Mouse (Mus musculus) left cerebral cortex, adult 18-20 months (tissue): ENCODE results near the gene Acoxl. TPM values are rescaled to one million over a fixed set of nuclear protein-coding genes. Genes with fewer than 3 reads are reported as not detected.
A peak's percentile ranks its signal among the peaks of the same experiment; 100 is the strongest.

Source experiments
- DNase-seq, 2 experiments: peaks; one replicate each; pipeline ENCODE4 v3.0.0; 2021 to 2022; ENCODE audit warnings: low spot score in 2 of 2, mixed read lengths in 1 of 2
- total RNA-seq, 2 experiments: library from RNA; stranded (reverse); gene quantifications; 2 replicates each; pipeline ENCODE4 v1.2.3; 2021

The Acoxl gene
- total RNA-seq, 2 experiments from 2014 or later: not detected

DNA sequence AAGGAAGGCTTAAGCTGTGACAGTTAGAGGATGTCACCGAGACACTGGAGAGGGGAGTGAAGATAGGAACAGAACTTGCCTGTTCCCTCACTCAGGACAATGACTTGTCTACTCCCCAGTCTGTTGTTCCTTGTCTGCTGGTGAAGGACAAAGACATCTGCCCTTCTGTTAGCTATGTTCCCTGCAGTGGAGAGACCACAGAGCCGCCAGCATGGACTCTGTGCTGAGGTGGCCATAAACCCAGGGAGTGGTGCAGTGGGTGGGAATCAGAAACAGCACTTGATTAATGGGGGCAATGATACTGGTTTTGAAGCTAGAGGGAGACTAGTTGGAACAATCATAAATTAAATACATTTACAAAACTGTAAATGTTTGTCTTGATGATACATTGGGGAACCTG, 191.3 kb downstream of the Acoxl start:
- no peak for DNase-seq

DNA sequence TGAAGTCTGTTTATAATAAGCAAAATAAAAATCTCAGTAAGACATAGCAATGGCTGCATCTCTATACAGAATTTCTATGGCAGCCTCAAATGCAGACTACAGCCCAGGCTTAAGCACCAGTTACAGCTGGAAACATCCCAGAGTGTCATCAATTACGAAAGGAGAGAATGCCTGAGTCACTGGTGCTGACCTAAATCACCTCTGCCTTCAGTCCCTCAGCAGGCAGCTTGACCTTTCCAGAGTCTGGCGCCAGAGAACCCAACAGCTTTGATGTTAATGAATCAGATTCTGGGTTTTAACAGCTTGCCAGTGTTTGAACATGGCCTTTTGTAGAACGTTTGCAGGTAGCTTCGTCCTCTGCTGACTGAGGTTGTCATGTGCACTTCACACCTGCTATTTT, 193.4 kb downstream of the Acoxl start:
- DNase-seq: no peak

DNA sequence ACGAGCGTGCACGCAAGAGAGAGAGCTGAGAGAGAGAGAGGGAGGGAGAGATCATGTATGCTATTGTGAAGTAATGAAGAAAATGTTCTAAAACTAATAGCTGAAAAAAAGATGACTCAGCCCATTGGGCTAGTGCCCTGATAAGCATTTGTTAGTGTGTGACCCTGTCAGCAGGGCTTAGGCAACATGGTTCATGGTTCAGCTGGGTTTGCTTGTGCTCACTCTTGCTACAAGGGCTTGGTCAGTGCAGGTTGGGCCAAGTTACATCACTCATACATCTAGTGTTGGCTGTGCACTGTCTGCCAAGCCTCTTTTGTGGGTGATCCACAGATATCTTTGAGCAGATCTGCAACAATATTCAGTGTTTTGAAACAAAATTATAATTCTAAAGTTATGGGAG, 194.8 kb downstream of the Acoxl start:
- DNase-seq: no peak

DNA sequence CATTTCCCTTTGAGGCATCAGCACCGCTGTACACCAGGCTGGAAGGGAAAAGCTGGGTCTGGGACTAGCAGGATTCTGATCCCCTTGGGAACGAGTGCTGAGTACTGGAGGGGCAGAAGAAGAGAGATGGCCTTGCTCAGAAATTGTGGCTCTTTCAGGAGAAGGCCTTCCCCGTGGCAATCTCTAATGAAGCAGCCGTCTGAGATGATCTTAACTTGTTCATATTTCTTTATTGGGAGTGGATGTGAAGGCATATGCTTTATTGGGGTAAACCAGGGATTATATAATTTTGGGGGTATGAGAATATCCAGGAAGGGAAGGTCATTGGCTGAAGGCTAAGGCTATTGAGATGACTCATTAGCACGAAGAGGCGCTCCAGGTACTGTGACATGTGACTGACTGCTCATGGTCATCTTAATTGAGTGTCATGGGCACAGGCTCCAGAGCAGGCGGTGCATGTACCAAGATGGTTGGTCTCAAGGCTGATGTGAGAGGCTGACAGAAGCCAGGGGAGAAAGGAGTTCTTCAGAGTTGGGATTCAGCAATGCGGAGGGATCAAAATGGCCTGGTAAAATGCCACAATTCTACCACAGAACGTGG, 195.5 kb downstream of the Acoxl start:
- DNase-seq: no peak

DNA sequence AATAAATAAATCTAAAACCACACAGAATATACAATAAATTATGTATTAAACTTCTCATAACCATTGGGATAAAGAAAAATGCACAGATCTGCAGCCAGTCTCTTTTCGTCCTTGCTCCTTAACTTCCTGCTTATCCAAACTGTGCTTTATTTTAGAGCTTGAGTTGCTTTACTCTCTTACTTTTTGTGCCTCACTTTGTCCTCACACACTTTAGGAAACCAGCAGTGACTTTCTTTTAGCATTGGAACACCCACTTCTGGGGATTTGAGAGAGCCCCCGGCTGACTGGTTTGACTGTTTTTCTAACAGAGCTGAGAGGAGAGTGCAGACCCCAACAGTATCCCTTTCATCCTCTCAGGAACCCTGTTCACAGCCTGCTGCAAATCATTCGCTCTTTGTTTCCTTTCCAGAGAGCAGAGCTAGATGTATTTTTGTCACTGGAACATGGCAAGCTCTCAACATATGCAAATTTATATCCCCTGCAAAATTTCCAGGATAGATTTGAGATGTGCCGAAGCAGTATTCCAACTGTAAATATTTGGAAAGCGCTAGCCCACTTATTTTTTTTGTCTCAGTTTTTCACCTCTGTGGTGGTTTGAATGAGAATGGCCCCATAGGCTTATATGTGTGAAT, 199.7 kb downstream of the Acoxl start:
- DNase-seq: no peak

DNA sequence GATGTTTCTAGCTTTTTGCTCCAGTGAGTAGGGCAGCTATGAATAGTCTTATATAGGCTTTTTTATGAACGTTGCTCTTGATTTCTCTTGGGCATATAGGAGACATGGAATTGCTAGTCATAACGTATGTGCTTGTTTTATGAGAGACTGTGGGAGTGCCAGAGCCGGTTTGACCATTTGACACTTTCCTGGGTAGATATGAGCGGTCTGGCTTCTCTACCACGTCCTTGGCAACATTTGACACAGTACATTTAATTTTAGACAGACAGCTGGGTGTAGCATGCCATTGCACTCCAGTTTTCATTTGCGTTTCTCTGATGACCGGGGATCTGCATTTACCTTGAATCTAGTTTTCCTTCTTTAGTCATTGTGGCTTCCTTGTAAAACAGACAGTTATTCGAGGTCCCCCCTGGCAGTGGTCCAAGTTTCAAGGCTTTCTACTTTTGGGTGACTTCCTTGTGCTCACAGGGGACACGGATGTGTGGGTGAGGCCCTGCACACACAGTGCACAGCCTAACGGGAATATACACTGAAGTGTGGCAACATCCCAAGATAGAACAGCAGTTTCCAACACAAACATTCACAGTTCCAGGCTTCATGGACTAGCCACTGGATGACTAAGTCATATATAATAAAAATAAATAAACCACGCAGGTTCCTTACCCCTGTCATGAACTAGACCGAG, 202.5 kb downstream of the Acoxl start:
- peak in 1 of 2 experiments; percentile 7 for DNase-seq

DNA sequence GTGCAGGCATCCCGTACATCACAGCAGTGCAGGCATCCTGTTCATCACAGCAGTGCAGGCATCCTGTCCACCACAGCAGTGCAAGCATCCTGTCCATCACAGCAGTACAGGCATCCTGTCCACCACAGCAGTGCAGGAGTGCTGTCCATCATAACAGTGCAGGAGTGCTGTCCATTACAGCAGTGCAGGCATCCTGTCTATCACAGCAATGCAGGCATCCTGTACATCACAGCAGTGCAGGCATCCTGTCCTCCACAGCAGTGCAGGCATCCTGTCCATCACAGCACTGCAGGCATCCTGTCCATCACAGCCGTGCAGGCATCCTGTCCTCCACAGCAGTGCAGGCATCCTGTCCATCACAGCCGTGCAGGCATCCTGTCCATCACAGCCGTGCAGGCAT, 207.8 kb downstream of the Acoxl start:
- no peak for DNase-seq

DNA sequence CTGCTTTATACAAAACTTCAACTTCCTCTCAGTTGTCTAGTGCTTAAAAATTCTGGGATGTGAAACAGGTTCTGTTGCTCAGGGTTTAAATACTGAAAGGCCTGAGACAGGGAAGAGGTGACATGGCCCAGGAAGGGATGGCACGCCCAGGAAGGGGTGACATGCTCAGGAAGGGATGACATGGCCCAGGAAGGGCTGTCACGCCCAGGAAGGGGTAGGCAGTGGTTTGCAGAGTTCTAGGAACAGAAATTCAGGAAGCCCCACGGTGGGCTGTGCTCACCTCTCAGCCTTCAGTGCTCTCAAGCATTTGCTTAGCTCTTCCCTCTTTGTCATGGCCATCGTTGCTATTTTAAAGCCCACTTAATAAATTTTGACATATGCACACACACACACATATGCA, 216.2 kb downstream of the Acoxl start:
- DNase-seq: no peak

DNA sequence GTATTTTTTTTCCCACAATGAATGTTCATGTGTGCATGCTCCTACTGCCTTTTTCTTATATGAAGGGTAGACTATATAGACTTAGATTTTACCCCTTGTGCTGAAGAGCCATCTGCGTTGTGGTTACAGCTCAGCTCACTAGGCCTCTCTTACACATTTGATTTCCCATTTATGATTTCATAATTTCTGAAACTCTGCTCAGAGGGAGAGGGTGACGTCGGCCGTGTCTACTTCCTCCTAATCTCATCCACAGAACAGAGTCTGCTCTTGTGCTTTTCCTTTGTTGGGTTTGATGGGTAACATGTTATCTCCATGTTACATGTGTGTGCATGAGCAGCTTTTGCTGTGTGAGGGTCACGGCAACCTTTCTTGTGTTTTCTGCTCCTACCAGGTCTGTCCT, 219.2 kb downstream of the Acoxl start:
- DNase-seq: no peak

DNA sequence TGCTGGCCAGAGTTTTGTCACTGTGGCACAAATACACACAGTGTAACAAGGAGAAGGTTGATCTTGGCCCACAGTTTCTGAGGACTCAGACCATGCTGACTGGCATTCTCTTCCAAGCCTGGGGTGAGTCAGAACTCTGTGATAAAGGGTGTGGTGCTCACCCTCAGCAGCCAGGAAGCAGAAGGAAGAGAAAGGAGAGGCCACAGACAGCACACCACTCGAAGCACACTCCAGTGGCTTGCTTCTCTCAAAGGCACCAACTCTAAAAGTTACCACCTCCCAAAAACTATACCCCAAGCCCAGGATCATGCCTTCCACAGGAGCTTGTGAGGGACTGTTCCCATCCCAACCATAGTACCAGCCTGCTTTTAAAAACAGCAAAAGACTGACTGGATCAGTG, 220.0 kb downstream of the Acoxl start:
- no peak for DNase-seq

DNA sequence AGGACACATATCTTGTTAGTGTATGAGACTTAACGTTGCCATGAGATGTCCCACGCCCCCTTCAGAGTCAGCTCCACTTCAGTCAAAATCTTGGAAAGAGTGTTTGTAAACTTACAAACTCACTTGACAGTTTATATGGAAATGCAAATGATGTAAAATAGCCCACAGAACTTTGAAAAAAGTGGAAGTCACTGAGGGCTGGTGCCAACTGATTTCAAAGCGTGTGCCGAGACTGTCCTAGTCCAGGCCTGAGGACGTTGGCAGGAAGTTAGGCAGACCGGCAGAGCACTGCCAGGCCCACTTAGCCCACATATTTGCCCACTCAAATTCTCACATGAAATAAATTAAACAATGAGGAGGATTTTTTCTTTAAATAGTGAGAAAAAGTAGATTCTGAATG, 221.5 kb downstream of the Acoxl start:
- no peak for DNase-seq

DNA sequence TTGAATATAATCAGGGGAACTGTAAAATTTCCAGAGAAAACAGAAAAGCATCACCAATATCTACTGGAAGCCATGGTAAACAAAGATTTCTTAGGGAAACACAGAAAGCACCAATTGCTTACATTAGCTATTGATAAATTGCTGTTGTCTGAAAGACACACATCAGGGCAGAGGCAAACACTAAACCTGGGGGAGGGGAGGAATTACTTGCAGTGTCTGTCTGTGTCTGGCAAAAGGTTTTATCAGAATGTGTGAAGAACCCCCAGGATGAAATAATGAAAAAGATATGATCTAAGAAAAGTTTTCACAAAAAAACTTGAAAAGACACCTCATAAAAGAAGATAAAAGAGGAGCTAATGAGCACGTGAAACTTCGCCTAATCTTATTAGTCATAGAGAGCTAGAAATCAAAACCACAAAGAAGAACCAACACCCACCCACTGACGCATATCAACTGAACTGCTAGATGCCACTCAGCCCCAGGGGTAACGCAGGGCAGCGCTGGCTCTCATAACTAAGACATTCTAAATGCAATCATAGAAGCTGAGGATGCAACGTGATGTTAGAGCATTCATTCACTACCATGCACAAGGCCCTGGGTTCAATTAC, 222.1 kb downstream of the Acoxl start:
- no peak for DNase-seq

DNA sequence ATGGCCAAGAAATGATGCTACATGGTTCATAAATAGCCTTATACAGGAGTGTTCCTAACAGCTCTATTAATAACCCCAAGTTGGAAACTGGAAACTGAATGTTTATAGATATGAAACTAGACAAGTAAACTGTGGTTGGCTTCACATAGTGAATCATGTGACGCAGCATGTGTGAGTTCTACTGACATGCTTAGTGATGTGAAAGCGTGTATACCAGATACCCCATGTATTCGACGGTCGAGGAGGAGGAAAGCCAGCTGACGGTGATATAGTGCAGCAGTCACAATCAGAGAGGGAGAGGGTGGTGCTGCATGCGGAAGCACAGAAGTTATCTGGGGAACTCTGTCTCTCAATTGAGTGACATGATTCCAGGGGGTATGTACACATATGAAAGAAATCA, 222.8 kb downstream of the Acoxl start:
- no peak for DNase-seq

DNA sequence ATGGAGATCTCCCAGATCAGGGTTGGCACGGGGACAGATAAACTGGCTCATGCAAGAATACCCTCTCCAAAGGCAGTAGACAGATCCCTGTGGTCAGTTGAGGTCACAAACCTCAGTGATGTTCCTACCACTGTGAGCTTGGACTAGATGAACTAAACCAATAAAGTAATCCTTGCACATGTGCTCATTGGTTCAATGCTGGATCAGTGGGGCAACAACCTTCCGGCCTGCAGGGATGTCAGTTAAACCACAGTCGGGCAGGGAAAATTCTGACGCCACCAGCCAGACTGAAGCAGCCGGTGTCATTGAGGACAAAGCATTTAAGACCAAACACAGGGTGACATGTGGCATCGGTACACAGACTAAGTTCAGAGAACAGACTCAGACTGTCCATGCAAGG, 224.1 kb downstream of the Acoxl start:
- DNase-seq: no peak

DNA sequence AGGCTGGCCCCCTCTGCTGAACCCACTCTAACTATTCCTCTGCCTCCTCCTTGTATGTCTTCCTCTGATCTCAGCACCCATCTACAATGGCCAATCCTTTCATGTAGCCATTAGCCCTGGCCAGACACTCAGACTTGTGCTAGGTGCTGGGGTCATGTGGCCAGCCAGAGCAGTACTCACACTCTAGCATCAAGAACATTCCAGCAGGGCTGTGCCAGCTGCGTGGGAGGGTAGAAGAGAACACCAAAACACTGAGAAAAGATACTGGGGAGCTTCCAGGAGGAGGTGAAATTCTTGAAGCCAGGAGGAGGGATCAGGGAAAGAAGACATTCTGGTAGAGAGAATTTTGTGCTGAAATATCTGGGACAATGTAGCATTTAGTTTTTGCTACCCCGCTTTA, 226.3 kb downstream of the Acoxl start:
- DNase-seq: peak; percentile 24 to 49

DNA sequence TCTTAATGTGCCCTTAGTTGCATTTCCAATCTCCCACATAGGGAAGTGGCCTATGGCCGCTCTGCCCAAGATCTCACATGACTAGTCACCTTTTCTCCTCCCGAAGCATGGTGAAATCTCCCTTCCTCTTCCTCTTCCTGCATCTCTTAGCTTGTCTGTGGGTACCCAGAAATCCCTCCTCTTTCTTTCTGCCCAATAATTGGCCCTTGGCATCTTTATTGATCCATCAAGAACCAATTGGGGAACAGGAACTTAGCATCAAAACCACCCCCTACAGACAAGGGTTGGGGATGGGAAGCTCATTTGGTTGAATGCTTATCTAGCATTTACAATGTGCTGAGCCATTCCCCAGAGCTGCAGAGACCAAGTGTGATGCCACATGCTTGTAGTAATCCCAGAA, 226.9 kb downstream of the Acoxl start:
- DNase-seq: no peak

DNA sequence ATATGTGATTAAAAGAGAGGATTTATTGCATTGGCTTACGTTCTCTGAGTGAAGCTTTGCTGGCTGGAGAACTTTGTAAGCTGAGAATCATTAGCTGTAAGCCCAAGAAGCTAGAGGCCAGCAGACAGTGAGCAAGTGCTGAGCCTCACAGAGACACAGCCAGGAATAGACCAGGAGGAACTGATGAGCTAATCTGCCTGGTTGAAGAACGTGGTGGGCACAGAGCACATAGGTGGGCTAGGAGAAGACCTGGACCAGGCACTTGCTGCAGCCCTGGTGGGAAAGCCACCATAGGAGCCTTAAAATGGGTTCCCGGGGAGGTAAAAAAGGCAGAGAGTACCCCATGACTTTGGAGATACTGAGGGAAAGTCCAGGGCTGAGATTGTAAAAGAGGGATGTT, 228.5 kb downstream of the Acoxl start:
- no peak for DNase-seq

DNA sequence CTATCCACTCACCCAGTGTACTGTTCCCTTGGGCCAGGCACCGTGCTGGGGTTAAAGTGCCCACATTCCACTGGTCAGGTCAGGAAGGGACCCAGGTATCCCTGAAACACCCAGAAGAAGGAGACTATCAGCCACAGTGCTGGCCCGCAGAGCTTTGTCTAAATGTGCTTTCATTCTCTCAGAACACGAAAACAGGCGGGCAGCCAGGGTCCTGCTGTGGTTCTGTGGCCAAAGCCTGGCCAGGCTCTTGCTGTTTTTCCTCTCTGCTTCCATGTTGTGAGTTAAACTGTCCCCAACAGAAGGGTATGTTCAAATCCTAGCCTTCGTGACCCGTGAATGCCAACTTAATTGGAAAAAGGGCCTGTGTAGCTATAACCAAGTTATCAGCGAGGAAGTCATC, 228.9 kb downstream of the Acoxl start:
- DNase-seq: no peak

DNA sequence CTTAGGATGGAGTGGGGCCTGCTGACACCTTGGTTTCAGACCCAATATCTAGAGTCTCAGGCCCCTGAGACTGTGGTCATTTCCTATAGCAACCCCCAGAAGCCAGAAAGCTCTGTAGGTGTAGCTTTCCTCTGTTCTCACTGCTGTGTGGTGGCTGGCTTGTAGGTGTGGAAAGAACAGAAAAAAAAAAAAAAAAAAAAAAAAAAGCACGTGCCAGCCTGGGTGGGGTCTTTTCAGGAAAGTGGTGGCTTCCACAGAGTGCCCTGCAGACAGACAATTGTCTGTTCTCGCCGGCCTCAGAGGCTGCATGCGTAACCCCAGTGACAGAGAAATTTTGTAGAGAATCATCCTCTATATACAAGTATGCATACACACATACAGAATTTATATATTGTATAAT, 229.5 kb downstream of the Acoxl start:
- DNase-seq: no peak

DNA sequence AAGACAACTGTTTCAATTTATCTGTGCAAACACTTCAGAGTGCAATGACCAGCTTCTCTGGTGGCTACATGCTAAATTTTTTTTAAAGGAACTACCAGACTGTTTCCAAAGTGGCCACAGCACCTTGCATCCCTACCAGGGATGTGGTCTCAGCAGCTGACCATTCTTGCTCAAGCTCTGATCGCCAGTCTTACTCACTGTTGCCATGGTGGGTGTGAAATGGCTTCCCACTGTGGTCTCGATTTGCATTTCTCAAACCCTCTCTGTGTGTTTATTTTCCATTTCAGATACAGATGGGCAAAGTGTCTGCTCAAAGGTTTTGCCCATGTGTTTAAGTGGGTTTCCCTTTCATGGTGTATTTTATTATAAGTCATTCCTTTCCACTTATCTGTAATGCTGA, 230.3 kb downstream of the Acoxl start:
- DNase-seq: no peak

DNA sequence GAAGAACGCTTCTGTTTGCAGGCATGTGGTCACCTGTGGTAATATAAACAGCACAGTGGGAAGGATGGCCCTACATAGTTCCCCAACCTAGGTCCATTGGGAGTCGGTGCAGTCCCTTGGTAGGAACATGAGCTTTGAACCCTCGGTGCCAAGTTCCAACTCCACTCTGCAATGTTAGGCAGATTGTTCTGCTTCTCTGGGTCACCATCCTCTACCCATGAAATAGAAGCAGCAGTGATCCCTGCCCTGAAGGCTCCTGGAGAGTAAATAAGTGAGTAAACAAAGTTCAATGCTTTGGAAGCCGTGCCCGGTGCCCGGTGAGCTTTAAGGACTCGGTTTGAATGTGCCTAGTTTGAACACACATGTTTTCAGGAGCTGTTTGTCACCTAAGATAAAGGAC, 233.1 kb downstream of the Acoxl start:
- no peak for DNase-seq

DNA sequence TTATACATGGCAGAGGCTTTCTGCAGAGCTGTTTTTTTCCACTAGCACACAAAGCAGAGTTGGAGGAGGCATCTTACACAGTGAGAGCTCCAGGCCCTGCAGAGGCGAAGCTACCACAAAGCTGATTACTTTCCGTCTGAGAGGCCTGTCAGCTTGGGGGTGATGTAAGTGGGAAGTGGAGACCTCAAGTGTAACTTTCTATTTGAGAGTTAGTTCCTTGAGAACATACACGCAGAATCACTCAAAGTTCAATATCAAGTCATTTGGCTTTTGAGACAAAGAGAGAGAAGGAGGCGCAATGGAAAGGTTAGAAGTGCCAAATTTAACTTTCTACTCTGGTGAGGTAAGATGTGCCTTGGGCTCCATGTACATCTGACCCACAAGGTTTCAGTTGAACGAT, 234.3 kb downstream of the Acoxl start:
- no peak for DNase-seq

DNA sequence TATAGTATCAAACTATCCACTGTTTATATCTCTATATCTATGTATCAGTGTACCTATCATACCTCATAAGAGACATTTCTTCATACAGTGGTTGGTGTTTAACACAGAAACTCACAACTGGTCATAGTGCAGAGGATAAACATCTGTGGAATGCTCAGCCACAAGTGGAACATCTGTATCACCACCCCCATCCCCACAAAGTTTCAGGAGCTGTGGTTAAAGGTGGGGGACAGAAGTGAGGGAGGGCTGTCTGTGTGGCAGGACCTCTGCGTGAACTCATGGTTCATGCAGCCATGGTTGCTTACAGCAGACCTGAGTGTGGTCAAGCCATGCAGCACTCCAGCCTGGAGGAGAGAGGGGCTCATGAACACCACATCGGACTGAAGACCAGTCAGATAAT, 234.9 kb downstream of the Acoxl start:
- DNase-seq: no peak
